Mouse (Mus musculus) left cerebral cortex, adult 2 months (tissue): ENCODE data around the gene Ldb2. TPM values are rescaled to one million over a fixed set of nuclear protein-coding genes. Genes with fewer than 3 reads are reported as not detected.
A peak's percentile ranks its signal among the peaks of the same experiment; 100 is the strongest.

Source experiments
- DNase-seq, 2 experiments: peaks; one replicate each; pipeline ENCODE4 v3.0.0; 2021 to 2022; ENCODE audit warnings: low spot score in 2 of 2, mixed read lengths in 1 of 2; ENCODE audit errors: extremely low spot score in 1 of 2
- H3K27ac ChIP-seq: fragments of 200-600 bp; 2 replicates; pipeline ENCODE4 v1.8.1; 2022
- H3K4me3 ChIP-seq: fragments of 200-600 bp; 2 replicates; pipeline ENCODE4 v1.8.1; 2022
- CTCF ChIP-seq: fragments of 200-600 bp; IDR thresholded peaks from 2 replicates; pipeline ENCODE4 v1.8.1; 2022; ENCODE audit warnings: antibody characterized with exemption, mild to moderate bottlenecking, moderate library complexity
- intact Hi-C: fragments of 180-260 bp; cut with DNase I; formaldehyde crosslinking; loops from one replicate; pipeline ENCODE4 v1.15.1; 2025
- long read RNA-seq, 2 experiments: library from polyadenylated mRNA; stranded (forward); transcript quantifications; one replicate each; pipeline ENCODE4 v2.0.0; 2021; ENCODE audit warnings: borderline mapping rate in 2 of 2
- total RNA-seq, 2 experiments: library from RNA; stranded (reverse); gene quantifications; 2 replicates each; pipeline ENCODE4 v1.2.3; 2021

Gene Ldb2
- 10 to 100 TPM; 52.5 to 60.4 TPM for total RNA-seq
- long read RNA-seq, experiment 1, transcript Ldb2-201 (8 exons, 2,418 nt) = major isoform, 15 of 41 reads
- long read RNA-seq, experiment 1, transcript Ldb2-205 (8 exons, 2,367 nt) = minor isoform, 9 of 41 reads
- long read RNA-seq, experiment 1, partial matches to known transcripts = 0 of 41 reads
- long read RNA-seq, experiment 1, other reads (novel, unspliced or antisense) = 16 of 41 reads
- long read RNA-seq, experiment 2, transcript Ldb2-201 (8 exons, 2,418 nt) = major isoform, 9 of 28 reads
- long read RNA-seq, experiment 2, transcript Ldb2-205 (8 exons, 2,367 nt) = major isoform, 9 of 28 reads
- long read RNA-seq, experiment 2, partial matches to known transcripts = 1 of 28 reads
- long read RNA-seq, experiment 2, other reads (novel, unspliced or antisense) = 9 of 28 reads

GRCm38 (mm10) chr5:44799053-44799860 lies at the start of gene Ldb2:
Ldb2 (minus strand) TSS chr5:44799680.
- DNase-seq = peak; percentile 66 to 71
- no peak for TF ChIP-seq CTCF
- intact Hi-C loops = loop anchor here (2.0 to 5.0 kb wide), 4 partner anchors 74 to 478 kb away; no protein-coding TSS in a partner anchor
- H3K4me3 ChIP-seq = peak within 1 kb of the TSS; percentile 54
- H3K27ac ChIP-seq = peak within 1 kb of the TSS; percentile 80

DNA sequence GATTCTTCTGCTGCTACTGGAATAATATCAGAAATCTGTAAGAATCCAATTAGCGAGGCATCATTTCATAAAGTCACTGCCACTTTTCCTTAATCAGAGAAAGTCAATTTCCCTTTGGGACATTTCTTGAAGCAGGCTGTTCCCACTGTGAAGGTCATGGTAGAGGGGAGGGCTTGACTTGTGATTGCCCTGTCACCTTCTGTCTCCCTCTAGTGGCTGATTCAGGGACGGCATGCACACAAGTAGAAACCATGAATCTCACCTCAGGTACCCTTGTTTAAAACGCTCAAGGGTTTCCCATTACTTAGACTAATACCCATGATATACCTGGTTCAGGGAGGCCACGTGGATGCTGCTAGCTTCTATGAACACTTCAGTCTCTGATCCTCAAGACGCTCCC lies 31.8 kb upstream of the Ldb2 start:
- peak; percentile 60 for TF ChIP-seq CTCF
- no peak for DNase-seq
- Histone ChIP-seq H3K4me3 (no peak overlapping the region), H3K27ac (no peak overlapping the region)
- intact Hi-C loops = no loop called here

DNA sequence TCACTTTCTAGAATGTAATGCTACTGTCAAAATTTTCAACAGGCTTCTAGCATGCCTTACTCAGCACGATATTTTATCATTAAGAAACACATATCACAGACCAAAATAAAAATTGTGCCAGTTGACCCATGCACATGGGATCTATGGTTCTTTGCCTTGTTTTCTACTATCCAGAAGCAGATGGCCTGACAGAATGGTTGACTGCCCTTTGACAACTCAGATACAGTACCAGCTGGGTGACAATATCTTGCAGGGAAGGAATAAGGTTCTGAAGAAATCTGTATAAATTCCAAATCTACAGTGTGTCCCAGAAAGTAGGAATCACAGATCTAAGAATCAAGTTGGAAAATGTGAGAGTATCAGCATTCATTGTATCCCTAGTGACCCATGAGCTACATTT lies 16.0 kb upstream of the Ldb2 start:
- Histone ChIP-seq H3K27ac (no peak overlapping the region), H3K4me3 (no peak overlapping the region)
- no peak for TF ChIP-seq CTCF
- intact Hi-C loops = no loop called here
- DNase-seq = no peak

DNA sequence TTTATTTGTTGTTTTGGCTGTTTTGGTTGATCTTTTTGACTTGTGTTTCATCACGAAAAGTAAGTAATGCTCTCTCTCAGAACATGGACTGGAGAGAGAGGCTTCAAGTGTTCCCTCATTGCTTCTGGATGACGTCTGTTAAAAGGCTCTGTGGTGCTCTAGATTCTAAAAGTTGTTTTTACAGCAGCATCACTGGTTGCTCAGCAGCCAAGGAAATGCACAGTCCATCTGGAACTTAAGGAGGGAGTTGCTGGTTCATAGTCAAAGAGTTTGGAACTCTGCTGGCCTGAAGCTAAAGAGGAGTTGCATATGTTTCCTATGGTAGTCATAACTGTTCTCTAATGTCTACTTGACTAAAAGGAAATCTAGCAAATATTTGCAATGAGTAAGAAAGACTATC lies 6.5 kb upstream of the Ldb2 start:
- DNase-seq = no peak
- Histone ChIP-seq H3K27ac (no peak overlapping the region), H3K4me3 (no peak overlapping the region)
- intact Hi-C loops = no loop called here
- TF ChIP-seq CTCF = no peak

GRCm38 (mm10) chr5:44801100-44801499 lies 1.6 kb upstream of the Ldb2 start:
- no peak for TF ChIP-seq CTCF
- Histone ChIP-seq H3K27ac (no peak overlapping the region), H3K4me3 (no peak overlapping the region)
- intact Hi-C loops = no loop called here
- DNase-seq = no peak

- DNase-seq = peak in 1 of 2 experiments; percentile 15
- no peak overlapping the region; the same call in 1 of the 2 replicates for H3K27ac ChIP-seq
- no peak for TF ChIP-seq CTCF
- intact Hi-C loops = loop anchor here (2.0 to 5.0 kb wide), 4 partner anchors 73 to 477 kb away; no protein-coding TSS in a partner anchor
- no peak overlapping the region for H3K4me3 ChIP-seq
These were observed 381 bp upstream of the Ldb2 start for GRCm38 (mm10) chr5:44799861-44800260.

DNA sequence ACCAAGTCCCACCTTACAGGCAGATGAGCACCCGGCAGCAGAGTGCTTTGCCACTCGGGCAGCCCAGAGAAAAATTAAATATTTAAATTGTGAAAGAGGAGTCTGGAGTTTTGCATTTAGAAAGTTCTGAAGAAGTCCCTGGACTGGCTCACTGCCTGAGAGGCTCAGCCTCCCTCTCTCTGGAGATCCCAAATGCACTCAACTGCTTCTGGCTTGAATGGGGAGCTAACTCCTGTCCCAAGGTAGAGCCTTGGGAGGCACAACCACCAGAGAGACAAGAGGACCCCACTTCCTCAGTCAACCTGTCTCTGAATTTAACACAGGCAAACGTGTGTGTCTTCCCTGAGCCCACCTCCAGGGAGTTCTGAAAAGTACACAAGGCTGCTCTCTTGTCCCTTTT lies 987 bp downstream of the Ldb2 start:
- intact Hi-C loops = loop anchor here (2.0 to 5.0 kb wide), 4 partner anchors 74 to 479 kb away; no protein-coding TSS in a partner anchor
- Histone ChIP-seq H3K27ac (peak overlapping the region; percentile 80), H3K4me3 (peak overlapping the region; percentile 54)
- TF ChIP-seq CTCF = no peak
- DNase-seq = peak in 1 of 2 experiments; percentile 14

DNA sequence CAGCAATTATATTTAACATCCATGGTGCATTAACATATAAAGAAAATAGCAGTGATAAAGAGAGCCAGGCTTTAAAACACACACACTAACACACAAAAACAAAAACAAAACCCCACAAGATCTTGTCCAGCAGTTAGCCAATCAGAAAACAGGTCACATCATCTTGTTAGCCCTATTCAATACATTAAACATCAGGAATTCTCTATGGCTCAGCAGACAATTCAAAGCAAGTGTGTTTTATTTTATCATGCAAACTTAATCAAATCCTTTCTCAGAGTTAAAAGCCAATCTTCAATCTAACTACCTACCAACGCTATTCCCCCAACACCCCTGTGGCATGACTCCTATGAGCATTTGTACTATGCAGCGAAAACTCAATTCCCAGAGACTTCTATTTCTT lies 1.4 kb downstream of the Ldb2 start:
- H3K27ac ChIP-seq = peak overlapping the region; percentile 80
- intact Hi-C loops = loop anchor here (2.0 to 5.0 kb wide), 4 partner anchors 75 to 479 kb away; no protein-coding TSS in a partner anchor
- peak overlapping the region; percentile 54 for H3K4me3 ChIP-seq
- no peak for TF ChIP-seq CTCF
- DNase-seq = no peak

DNA sequence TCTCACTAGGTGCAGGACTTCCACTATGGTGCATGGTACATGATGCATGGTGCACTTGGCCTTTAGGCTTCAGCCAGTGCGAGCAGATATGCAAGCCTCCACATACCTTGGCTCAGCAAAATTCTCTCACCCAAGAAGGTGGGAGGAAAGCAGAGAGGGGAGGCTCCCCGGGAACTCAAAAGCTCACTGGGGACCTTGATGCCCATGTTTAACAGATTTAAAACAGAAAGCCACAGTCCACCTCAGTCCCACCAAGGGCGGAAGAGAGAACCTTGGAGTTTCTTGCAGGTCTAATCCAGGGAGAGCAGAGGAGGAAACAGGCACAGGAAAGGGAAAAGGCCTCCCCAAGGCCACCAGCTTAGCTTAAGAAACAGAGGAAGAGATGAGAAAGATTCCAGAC lies 14.9 kb downstream of the Ldb2 start:
- H3K4me3 ChIP-seq = no peak overlapping the region
- peak overlapping the region; percentile 79 for H3K27ac ChIP-seq
- TF ChIP-seq CTCF = no peak
- no peak for DNase-seq
- intact Hi-C loops = no loop called here

DNA sequence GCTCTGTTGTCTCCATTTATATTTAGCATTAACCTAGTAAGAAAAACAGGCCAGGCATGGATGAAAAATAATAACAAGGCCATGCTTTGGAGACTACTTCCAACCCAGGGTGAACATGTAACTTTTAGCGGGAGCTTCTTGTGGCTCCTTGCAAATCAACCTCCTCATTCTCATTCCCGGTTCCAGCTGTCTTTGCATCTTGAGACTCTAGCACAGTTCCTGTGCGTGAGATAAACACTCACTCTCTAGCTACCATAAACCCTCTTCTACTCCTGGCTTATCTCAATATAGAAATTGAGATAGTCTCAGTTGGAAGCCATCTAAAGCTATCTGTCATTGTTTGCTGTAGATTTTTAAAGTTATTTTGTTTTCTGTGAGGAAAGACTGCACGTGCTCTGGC lies 20.1 kb downstream of the Ldb2 start:
- Histone ChIP-seq H3K4me3 (no peak overlapping the region), H3K27ac (no peak overlapping the region)
- intact Hi-C loops = no loop called here
- TF ChIP-seq CTCF = no peak
- DNase-seq = no peak

DNA sequence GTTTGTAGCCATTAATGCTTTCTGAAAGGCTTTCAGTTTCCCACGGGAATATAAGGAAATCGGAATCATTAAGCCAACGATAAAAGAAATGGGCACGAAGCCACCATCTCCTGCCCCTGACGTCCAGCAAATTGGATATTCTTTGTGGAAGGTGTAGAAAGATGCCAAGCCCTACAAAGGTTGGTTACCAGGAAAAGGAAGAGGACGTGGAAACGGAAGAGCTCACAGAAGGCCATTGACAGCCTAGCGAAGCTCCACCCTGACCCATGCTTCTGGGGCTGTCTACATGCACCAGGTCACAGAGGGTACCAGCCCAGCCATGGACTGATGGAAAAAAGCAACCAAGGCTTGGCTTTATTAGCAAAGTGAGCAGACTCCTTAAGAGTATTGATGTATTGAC lies 31.0 kb downstream of the Ldb2 start:
- Histone ChIP-seq H3K27ac (no peak overlapping the region), H3K4me3 (no peak overlapping the region)
- DNase-seq = no peak
- TF ChIP-seq CTCF = no peak
- intact Hi-C loops = no loop called here

- H3K27ac ChIP-seq = no peak overlapping the region
These were observed 34.6 kb downstream of the Ldb2 start for GRCm38 (mm10) chr5:44764911-44765310.

More at GRCm38 (mm10) chr5:44764911-44765310, 34.6 kb downstream of the Ldb2 start:
- H3K4me3 ChIP-seq = no peak overlapping the region
- intact Hi-C loops = no loop called here
- DNase-seq = no peak
- no peak for TF ChIP-seq CTCF
